Mouse (Mus musculus) C2C12 (cell line): ENCODE measurements around the gene Trmt61a. TPM values are rescaled to one million over a fixed set of nuclear protein-coding genes. Genes with fewer than 3 reads are reported as not detected.

Experiments used
- H3K27me3 ChIP-seq: one replicate; pipeline ENCODE4 v1.6.1; 2011; ENCODE audit not compliant: control insufficient read depth, insufficient read depth, insufficient read length
- H3K36me3 ChIP-seq: one replicate; pipeline ENCODE4 v1.6.1; 2011; ENCODE audit not compliant: control insufficient read depth, insufficient read depth
- H3K4me3 ChIP-seq: one replicate; pipeline ENCODE4 v1.5.1; 2011; ENCODE audit warnings: mild to moderate bottlenecking, control low read depth; ENCODE audit not compliant: poor library complexity, insufficient read depth, severe bottlenecking
- H3K79me2 ChIP-seq: one replicate; pipeline ENCODE4 v1.6.1; 2011; ENCODE audit not compliant: control insufficient read depth, insufficient read depth
- H3K79me3 ChIP-seq: one replicate; pipeline ENCODE4 v1.6.1; 2011; ENCODE audit warnings: low read depth, control low read depth
- H3ac ChIP-seq: one replicate; pipeline ENCODE3; 2011; ENCODE audit warnings: low read depth; ENCODE audit not compliant: control insufficient read depth, insufficient read length
- CEBPB ChIP-seq: IDR thresholded peaks from one replicate; pipeline ENCODE4 v1.6.1; 2011; ENCODE audit warnings: low read depth, mild to moderate bottlenecking, control low read depth, moderate library complexity
- CTCF ChIP-seq: IDR thresholded peaks from one replicate; pipeline ENCODE4 v1.5.1; 2011; ENCODE audit not compliant: control insufficient read depth, insufficient read depth, insufficient read length
- FOSL1 ChIP-seq: IDR thresholded peaks from one replicate; pipeline ENCODE4 v1.8.0; 2011; ENCODE audit warnings: mild to moderate bottlenecking, low read length; ENCODE audit not compliant: poor library complexity, insufficient read depth, severe bottlenecking
- MAX ChIP-seq: IDR thresholded peaks from one replicate; pipeline ENCODE4 v1.6.1; 2011; ENCODE audit warnings: mild to moderate bottlenecking, control low read depth
- MYOD1 ChIP-seq: IDR thresholded peaks from one replicate; pipeline ENCODE4 v1.6.1; 2011; ENCODE audit warnings: low read depth; ENCODE audit not compliant: control insufficient read depth, insufficient read length
- MYOG ChIP-seq: IDR thresholded peaks from one replicate; pipeline ENCODE4 v1.6.1; 2011; ENCODE audit not compliant: control insufficient read depth, insufficient read length; ENCODE audit errors: extremely low read depth
- USF1 ChIP-seq: IDR thresholded peaks from one replicate; pipeline ENCODE4 v1.6.1; 2011; ENCODE audit warnings: low read depth, mild to moderate bottlenecking, control low read depth, moderate library complexity
- polyA plus RNA-seq: library from polyadenylated mRNA; unstranded; fragments of >200 nt; fragmentation: generic; extraction: Trizol; gene quantifications from one replicate; pipeline ENCODE4 v1.2.1, GENCODE M21; 2012; ENCODE audit warnings: missing spikeins

Gene Trmt61a
- polyA plus RNA-seq, 1 experiment, result 32.1 TPM

DNA sequence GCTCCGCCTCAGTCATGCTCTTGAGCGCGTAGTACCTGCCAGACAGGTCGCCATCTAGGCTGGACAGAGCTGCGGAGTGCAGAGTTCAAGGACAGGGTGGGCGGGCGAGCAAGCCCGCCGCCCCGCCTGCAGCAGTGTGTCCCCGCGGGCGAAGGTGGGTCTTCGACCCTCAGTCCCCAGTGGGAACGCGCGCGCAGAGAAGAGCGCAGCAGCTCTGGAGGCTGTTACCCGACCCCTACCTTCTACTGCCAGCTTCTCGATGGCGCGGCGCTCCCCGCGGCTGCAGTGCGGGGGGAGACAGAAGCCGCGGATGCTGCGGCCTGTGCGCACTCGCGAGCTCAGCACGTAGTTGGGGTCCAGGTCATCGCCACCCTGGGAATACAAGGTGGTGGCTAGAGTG, 6.9 kb upstream of the Trmt61a start:
- Histone ChIP-seq H3ac (no peak overlapping the region), H3K79me3 (no peaks in the 10 kb centered on the region), H3K27me3 (no peaks in the 10 kb centered on the region), H3K79me2 (no peaks in the 10 kb centered on the region), H3K4me3 (no peak overlapping the region), H3K36me3 (no peaks in the 10 kb centered on the region)
- no peak for TF ChIP-seq MAX
- no peak for TF ChIP-seq CEBPB
- TF ChIP-seq MYOG, result no peak
- TF ChIP-seq FOSL1, result no peak
- TF ChIP-seq CTCF, result no peak
- no peak for TF ChIP-seq USF1
- TF ChIP-seq MYOD1, result no peak

- no peak for TF ChIP-seq CEBPB
- TF ChIP-seq FOSL1, result no peak
- no peak for TF ChIP-seq MYOG
- no peak for TF ChIP-seq MYOD1
- TF ChIP-seq USF1, result no peak
- no peak for TF ChIP-seq MAX
- no peak for TF ChIP-seq CTCF
- no peaks in the 10 kb centered on the region for H3K36me3 ChIP-seq
- no peaks in the 10 kb centered on the region for H3K79me2 ChIP-seq
- no peaks in the 10 kb centered on the region for H3K27me3 ChIP-seq
- peak overlapping the region; percentile 26 for H3K4me3 ChIP-seq
- peak overlapping the region; percentile 4 for H3ac ChIP-seq
- no peaks in the 10 kb centered on the region for H3K79me3 ChIP-seq
These were observed 6.4 kb upstream of the Trmt61a start for GRCm38 (mm10) chr12:111671431-111671902.

DNA sequence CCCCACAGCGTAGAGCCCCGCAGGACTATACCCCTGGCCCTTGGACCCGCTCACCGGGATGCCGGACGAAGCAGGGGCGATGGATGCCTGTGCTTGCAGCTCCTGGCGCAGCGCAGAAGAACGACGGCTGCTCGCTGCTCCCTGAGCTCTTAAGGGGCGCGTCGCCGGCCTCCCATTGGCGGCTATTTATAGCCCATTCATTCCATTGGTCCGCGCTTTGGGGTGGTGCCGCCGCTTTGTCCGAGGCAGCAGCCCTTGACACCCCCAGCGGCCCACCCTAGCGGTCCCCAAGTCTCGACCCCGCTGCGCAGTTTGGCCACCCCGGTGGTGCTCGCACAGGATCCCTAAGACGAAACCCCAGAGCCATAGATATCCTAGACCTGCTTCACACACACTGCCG, 5.7 kb upstream of the Trmt61a start, which contains the start of gene Ckb:
Gene Ckb, minus strand, starts transcription at position 163 of the 400 bp plus-strand sequence.
- no peak for TF ChIP-seq CEBPB
- Histone ChIP-seq H3K79me2 (no peaks in the 10 kb centered on the region), H3K27me3 (no peaks in the 10 kb centered on the region)

GRCm38 (mm10) chr12:111672581-111672980, 5.3 kb upstream of the Trmt61a start:
- Histone ChIP-seq H3K79me2 (no peaks in the 10 kb centered on the region), H3ac (no peak overlapping the region), H3K36me3 (no peaks in the 10 kb centered on the region), H3K79me3 (no peaks in the 10 kb centered on the region), H3K4me3 (no peak overlapping the region), H3K27me3 (no peaks in the 10 kb centered on the region)
- TF ChIP-seq FOSL1, result no peak
- TF ChIP-seq USF1, result no peak
- TF ChIP-seq MYOG, result no peak
- TF ChIP-seq MYOD1, result no peak
- TF ChIP-seq CTCF, result no peak
- TF ChIP-seq MAX, result no peak
- TF ChIP-seq CEBPB, result no peak

More for the DNA sequence above, 5.7 kb upstream of the Trmt61a start, which contains the start of gene Ckb:
- peak within 1 kb of the TSS; percentile 26 for H3K4me3 ChIP-seq
- peak within 1 kb of the TSS; percentile 74 for H3ac ChIP-seq
- H3K79me3 ChIP-seq, result no peaks in the 10 kb centered on the region
- no peaks in the 10 kb centered on the region for H3K36me3 ChIP-seq

- Histone ChIP-seq H3ac (no peak overlapping the region), H3K27me3 (no peaks in the 10 kb centered on the region), H3K36me3 (no peaks in the 10 kb centered on the region), H3K79me2 (peaks cover 19% of the 10 kb centered on the region), H3K79me3 (peaks cover 14% of the 10 kb centered on the region), H3K4me3 (no peak overlapping the region)
- no peak for TF ChIP-seq MAX
- no peak for TF ChIP-seq MYOD1
- no peak for TF ChIP-seq USF1
- TF ChIP-seq CTCF, result no peak
- TF ChIP-seq FOSL1, result no peak
- TF ChIP-seq CEBPB, result no peak
- no peak for TF ChIP-seq MYOG
These were observed 2.9 kb upstream of the Trmt61a start for GRCm38 (mm10) chr12:111674850-111675486.

DNA sequence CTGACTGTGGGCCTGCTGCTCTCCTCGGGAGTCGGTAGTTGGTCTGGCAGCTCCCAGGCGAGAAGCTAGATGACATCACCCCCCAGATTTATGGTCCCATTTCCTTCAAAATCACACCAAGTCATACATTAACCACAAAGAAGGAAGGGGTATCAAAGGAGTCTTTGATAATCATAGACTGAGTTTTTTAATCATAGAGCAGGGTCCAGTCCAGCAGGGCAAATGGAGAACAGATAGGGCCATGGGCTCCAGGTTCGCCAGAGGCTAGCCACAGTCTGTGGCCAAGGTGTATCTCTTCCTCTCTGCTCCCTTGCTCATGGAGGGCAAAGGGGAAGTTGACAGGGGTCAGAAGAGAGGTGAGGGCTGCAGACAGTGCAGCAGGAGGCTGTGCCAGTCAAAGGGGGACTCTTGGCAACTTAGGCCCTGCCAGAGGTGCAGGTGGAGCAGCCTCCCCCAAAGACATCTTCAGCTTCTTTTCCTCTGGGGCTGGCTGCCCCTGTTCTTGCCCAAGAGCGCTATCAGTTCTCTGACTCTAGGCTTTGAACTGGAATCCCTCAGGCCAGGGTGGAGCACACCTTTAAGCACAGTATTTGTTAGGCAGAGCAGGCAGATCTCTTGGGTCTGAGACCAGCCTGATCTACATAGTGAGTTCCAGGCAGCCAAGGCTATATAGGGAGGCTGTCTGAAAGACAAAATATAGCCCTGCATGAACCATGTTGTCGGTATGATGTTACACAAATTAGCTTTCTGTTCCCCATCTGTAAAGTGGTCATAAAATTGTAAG, 1.9 kb upstream of the Trmt61a start:
- Histone ChIP-seq H3ac (no peak overlapping the region), H3K4me3 (no peak overlapping the region), H3K79me3 (peaks cover 16% of the 10 kb centered on the region), H3K36me3 (peaks cover 7% of the 10 kb centered on the region), H3K27me3 (no peaks in the 10 kb centered on the region), H3K79me2 (peaks cover 19% of the 10 kb centered on the region)
- TF ChIP-seq CTCF (no peak), MAX (no peak), CEBPB (no peak), MYOD1 (no peak), USF1 (no peak)
